Mouse (Mus musculus): ENCODE results near the gene Tex22. TPM values are rescaled to one million over a fixed set of nuclear protein-coding genes. Genes with fewer than 3 reads are reported as not detected.

The Tex22 gene
- total RNA-seq, 2 experiments from 2014 or later: 0.45 to 0.64 TPM

DNA sequence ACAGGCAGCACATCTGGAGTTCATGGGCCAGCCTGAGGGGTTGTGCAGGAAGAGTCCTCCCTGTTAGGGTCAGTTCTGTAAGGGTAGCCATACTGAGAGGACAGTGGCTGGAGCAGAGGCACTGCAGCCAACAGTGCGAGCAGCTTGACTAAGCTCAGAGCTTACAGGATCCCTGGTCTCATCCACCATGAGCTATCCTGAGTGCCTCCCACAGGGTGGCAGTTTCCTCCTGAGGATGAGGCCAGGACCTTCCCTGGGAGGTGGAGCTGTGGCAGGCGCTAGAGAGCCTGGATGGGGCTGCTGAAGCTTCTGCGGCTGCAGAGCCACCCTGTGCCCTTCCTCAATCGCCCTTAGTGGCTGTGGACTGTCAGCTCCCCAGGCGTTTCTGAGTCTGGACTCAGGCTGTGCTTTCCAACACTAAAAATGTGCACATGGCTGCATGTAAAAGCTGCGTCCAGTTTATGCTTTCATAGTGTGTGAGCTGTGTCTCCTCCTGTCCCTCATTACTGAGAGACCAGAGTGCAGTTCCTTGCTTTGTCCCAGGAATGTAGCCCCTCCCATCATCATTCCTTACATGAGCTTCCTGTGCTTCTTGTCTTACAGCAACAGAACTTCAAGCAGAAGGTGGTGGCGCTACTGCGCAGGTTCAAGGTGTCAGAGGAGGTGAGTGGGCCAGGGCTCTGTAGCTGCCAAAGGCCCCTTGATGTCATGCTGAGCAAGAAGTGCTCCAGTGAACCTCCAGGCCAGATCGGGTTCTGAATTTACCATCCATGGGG is 22.5 kb upstream of the Tex22 start:
- DNase-seq (ENCODE audit: low spot score in 2 of 2): no peak

DNA sequence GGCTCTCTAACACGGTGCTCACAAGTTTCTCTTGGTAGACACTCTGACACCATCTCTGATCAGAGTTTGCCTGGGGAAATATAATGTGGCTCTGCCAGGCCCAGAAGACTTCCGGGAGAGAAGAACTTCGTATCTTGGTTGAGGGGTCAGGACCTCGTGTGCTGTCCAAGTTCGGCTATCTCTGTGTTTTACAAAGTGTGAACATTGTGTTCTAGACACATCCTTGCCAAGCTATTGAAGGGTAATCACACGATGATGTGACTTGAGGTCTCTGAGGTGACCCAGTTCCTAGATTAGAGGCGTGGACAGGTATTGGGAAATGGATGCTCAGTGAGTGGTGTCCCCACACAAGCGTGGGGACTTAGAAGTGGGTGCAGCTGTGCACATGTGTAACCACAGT is 18.2 kb upstream of the Tex22 start:
- DNase-seq (ENCODE audit: low spot score in 2 of 2): no peak

DNA sequence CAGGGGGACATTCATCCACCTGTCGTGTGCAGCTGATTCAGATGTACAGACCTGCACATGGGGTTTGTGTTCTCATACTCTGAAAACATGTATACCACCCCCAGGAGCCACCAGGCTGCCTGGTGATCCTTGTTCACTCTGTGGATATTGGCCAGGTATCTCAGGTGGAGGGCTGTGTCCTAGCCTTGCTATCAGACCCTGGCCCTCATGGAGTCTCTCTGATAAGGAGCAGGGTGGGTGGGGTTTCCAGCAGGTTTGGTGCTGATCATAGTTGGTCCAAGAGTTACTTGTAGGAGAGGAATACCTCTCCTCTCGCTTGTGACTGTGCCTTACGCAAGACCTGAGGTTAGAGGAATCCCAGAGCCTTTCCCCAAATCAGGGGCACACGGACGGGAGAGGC is 14.1 kb upstream of the Tex22 start:
- DNase-seq (ENCODE audit: low spot score in 2 of 2): no peak

DNA sequence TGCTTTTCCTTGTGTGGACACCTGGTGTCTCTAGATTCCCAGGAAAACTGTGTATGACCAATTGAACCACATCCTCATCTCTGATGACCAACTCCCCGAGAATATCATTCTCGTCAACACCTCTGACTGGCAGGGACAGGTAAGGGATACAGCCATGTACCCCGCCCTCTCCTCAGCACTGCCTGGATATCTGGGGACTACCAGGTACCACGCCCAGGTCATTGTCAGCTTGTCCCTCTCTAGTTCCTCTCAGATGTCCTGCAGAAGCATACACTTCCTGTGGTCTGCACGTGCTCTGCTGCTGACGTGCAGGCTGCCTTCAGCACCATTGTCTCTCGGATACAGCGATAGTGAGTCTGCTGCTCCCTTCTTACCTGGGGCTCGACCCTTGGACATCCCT is 12.7 kb upstream of the Tex22 start:
- DNase-seq (ENCODE audit: low spot score in 2 of 2): no peak

DNA sequence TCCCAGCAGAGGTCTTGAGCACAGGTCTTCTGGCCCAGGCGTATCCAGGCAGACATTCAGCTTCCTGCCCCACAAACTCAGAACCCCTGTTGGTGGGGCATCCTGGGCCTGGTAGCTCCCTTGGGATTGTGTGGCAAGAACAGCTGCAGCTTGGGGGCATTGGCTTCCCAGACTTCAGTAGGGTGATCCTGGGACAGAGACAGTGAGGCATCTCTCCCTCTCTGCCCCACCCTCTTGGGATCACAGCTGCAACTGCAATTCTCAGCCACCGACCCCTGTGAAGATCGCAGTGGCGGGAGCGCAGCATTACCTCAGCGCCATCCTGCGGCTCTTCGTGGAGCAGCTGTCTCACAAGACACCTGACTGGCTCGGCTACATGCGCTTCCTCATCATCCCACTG is 12.1 kb upstream of the Tex22 start:
- DNase-seq (ENCODE audit: low spot score in 2 of 2): no peak

DNA sequence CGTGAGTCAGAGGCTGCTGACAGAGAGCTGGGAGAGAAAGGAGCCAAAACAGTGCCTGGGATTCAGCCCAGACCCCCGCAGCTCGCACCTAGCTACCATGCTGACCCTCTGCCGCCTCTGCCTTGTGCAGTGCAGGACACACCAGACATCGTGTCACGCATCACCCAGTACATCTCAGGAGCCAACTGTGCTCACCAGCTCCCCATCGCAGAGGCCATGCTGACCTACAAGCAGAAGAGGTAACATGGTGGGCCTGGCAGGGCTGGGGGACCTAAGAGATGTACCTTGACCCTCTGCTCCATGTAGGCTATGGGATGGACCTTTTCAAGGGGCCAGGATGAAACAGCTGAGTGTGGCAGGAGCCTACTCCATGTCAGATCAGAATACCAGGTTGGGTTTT is 10.6 kb upstream of the Tex22 start:
- DNase-seq (ENCODE audit: low spot score in 2 of 2): no peak

DNA sequence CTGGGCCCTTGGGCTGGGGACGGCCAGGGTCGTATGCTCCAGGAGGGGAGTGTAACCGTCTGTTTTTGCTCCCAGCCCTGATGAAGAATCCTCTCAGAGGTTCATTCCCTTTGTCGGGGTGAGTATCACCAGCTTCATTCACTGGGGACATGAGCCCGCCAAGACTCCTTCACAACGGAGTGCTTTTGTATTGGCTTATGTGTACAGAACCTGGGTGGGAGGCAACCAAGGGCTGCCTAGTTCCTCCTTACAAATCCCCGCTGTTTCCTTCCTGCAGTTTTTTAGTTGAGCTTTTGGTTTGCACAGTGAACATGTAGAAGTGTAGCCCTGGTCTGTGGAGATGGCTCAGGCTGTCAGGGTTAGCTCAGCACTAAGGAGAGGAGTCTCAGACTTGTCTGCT is 6.3 kb upstream of the Tex22 start:
- no peak for DNase-seq (ENCODE audit: low spot score in 2 of 2)

DNA sequence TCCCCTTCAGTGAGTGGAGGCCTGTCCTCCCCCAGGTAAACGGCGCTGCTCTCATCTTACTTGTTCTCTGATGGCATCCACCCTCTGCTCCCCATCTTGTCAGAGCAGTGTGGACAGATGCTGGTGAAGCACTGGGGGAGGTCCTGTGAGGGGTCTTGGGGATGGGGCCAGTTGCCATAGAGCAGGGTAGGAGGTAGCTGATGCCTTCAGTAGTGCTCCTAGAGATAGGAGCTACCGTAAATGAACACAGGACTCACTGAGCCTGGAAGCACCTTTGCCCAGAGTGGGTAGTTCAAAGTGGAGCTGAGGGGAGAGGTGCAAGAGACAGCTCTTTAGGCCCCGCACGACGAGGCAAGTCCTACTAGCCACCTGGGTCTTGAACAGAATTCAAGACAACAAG is 4.9 kb upstream of the Tex22 start:
- DNase-seq (ENCODE audit: low spot score in 2 of 2): no peak

DNA sequence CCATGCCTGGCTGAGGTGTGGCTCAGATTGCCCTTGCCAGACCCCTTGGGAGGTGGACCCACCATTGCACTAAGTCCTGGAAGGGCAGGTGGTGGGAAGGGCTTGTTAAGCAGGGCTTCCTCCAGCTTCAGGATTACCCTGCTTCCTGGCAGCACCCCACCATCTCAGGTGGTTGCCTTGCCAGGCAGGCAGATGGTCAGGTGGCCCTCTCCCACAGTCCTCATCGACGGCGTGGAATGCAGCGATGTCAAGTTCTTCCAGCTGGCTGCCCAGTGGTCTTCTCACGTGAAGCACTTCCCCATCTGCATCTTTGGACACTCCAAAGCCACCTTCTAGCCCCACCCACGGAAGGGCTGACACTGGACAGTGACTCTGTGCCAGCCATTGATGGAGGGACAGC is 3.0 kb upstream of the Tex22 start:
- no peak for DNase-seq (ENCODE audit: low spot score in 2 of 2)

DNA sequence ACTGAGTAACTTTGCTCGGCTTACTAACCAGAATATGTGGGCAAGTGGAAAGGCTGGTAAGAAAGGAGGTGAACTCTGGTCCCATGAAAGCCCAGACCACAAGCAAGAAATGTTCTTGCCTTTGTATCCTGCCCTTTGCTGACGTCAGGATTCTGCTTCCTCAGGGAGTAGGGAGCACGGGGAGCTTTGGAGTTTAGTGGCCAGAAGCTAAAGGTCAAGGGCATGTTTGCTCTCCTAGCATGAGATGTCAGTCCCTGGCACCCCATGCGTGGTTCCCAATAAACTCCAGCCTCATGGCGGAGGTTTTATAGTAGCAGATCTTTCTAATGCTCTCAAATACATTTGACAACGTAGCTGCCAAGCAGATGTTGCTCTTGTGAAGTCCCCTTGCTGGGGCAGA is 2.5 kb upstream of the Tex22 start:
- DNase-seq (ENCODE audit: low spot score in 2 of 2): no peak

DNA sequence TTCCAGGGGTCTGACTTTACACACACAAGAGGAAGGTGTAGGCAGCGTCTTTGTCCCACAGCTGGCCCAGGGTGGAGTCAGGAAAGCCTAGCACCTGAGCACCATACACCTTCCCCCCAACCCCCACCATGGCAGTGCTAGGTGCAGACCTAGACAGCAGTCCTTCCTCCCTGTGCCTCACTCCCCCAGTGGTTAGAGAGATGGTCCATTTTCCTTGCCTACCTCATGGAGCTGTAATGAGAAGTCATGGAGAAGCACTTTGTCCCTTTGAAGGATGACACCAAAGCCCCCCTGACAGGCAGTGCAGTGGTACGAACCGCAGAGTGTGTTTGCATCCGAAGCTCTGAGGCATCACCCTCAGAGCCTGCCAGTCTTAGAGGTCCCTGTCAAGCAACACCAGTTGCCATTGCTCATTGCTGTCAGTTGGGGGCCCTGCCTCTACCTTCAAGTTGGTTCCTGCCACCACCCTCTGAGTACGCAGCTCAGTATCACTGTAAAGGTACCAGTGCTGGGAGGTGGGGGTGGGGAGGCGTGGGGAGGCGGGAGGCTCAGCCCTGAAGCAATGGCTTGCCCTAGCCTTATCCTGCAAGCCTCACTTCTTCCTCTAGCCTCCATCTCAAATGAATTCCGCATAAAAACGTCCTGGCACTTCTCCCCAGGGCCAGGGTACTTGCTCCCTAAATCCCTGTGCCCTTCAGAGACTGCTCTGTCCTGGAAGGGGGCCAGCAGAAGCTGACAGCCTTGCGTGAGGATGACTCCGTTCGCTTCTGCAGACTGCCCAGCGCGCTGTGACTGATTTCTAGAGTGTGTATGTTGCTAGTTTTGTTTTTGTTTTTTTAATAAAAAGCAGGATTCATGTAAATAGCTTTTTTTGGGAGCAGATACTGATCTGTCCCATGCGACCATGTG is 628 bp upstream of the Tex22 start:
- peak; percentile 49 to 63 for DNase-seq (ENCODE audit: low spot score in 2 of 2)

DNA sequence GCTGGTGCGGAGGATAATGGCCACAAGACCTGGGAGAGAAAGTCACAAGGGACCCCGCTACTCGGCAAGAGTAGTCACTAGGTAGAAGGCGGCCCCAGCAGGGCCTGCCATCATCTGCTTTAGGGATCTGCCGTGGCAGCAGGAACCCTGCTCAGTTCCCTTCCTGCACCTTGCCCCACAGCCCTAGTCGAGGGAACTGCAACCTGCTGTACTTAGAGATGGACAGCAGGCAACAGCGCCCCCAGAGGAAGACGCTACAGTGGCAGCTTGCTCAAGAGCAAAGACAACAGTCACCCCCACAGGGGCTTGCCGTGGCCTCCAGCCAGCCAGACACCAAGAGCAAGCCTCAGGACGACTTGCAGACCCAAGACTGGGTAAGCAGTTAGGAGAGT is 757 bp downstream of the Tex22 start:
- DNase-seq (ENCODE audit: low spot score in 2 of 2): peak; percentile 94

DNA sequence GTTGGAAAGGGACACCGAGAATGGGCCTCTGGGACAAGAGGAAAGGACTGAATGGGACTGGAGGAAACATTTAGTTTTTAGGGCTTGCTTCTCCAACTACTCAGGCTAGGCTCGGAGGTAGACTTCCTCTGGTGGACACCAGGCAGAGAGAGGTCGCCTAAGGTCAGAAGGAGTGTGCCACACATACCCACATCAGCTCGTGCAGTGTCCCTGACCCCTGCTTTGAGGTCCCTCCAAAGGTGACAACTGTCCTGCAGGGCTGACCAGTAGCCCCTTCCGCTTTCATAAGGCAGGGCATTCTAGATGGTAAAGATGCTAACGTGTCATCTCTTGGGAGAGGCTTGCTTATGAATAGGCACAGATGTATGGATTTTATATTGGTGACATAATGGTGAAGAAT is 1.2 kb downstream of the Tex22 start:
- DNase-seq (ENCODE audit: low spot score in 2 of 2): no peak

DNA sequence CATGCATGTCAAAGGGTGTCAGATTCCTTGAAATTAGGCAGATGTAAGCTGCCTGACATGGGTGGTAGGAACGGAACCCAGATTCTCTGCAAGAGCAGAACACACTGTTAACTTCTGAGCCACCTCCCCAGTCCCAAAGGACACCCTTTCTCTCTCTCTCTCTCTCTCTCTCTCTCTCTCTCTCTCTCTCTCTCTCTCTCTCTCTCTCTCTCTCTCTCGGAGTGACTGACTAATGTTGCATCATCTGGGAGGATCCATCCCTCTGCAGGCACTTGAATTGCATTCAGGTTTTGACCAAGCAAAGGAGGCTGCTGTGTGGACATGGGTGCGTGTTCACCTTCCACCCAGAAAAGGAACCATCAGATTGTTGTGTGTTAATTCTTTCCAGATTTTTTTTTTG is 13.0 kb downstream of the Tex22 start:
- DNase-seq (ENCODE audit: low spot score in 2 of 2): no peak

DNA sequence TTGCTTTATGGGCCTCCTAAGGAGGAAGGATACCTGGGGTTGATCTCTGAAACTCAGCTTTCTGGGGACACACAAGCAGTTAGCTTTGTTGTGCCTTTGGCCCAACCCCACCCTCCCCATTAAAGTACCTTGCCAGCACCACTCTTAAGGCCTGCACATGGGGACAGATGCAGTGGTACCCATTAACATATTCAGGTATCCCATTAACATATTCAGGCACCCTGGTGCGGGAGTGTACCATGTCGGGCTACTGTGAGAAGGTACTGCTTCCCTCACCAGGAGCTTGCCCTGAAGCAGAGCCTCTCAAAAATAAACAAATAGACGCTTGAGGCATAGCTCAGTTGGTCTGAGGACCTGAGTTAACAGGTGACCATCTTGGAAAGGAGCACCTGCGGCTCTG is 13.7 kb downstream of the Tex22 start:
- no peak for DNase-seq (ENCODE audit: low spot score in 2 of 2)

DNA sequence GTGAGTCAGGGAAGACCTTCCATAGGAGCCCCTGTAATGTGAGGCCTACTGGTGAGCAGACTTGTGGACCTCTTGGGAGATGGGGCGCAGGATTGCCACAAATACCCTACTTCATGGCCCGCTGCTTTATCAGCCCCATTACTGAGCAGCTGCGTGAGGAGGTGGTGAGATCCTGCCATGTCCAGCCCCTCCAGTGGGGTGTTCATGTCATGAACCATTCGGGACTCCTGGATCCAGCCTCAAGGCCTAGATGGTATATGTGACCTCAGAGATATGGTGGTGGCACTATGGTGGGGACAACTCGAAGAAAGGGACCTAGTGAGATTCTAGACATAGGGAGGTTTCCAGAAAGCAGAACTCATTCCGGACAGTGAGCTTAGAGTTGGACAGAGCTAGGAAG is 14.8 kb downstream of the Tex22 start:
- no peak for DNase-seq (ENCODE audit: low spot score in 2 of 2)

DNA sequence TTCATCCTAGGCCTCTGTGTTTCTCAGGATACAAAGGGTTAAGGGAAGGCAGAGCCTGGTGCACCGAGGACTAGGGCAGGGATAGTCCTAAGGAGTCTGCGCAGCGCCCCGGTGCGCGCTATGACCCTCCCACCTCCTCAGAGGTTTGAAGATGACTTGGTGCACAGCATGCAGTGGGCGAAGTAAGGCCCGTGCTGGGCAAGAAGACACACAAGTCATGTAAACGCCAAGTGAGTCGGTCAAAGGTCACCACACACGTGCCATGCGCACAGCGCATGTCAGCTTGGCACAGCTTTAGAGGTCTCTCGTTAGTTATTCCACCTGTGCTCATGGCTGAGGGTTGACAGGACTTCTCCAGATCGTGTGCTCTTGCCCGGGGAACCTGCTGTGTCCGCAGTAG is 15.8 kb downstream of the Tex22 start:
- DNase-seq (ENCODE audit: low spot score in 2 of 2): no peak

DNA sequence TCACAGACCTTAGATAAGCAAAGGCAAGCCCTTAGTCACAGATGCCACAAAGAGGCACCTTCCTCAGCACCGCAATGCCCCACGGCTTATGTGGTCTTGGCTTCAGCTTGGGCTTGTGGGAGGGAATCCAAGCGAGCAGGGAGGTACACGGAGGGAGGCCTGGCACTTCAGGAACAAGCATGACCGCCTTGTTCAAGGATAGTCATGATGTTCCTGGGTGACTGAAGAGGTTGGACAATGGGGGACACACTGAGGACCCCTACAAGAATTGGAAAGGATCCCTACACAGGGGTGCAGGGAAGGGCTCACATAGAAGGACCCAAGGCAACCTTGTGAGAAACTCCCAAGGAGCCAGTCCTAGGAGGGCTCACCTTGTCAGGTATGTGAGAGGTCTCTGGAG is 22.7 kb downstream of the Tex22 start:
- no peak for DNase-seq (ENCODE audit: low spot score in 2 of 2)

DNA sequence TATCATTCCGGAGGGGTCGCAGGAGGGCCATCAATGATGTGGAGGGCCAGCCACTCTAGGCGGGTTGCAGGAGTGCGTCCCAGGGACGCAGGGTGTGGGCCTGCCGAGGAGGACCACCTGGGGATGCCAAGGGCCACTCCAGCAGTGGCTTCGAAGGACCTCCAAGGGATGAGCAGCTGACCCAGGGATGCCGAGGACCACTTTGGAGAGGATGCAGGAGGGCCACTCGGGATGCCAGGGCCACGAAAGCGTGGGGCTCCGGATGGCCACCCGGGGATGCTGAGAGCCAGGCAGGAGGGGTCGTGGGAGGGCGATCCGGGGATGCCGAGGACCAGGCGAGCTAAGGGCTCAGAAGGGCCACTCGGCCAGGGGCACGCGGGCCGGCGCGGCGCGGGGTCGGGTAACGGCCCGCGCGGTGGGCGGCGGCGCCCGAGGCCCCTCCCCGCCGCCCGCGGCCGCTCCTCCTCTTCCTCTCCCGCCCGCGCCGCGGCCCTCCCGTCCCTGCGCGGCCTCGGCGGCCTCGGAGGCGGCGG is 23.5 kb downstream of the Tex22 start, which contains the start of gene Mta1:
Mta1 (plus strand) TSS at position 530 of the 533 bp plus-strand sequence.
- DNase-seq (ENCODE audit: low spot score in 2 of 2): peak; percentile 53 to 64

DNA sequence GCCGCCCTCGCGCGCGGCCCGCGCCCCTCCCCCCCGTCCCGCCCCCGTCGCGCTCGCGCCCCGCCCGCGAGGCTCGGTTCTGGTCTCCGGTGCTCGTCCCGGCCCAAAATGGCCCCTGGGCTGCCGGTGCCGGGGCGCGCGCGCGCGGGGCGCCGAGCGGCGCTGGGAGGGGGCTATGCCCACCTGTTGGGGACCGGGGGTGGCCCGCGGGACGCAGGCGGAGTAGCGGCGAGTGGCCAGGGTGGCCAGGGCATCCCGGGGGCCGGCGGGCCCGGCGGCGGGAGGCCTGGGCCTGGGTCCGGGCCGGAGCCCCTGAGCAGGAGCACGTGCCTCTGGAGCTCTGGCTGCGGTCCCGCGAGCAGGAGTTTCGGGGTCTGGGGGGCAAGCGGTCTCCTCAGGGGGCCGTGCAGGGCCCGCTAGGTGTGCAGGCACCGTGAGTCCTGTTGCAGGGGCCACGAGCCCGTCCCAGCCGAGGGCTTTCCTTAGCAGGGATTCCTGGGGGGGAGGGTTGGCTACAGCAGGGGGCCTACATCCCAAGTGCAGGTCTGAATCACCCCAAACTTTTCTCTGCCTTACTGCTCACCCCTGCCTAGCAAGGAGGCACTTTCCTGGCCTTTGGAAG is 24.3 kb downstream of the Tex22 start:
- DNase-seq (ENCODE audit: low spot score in 2 of 2): peak; percentile 53 to 59

DNA sequence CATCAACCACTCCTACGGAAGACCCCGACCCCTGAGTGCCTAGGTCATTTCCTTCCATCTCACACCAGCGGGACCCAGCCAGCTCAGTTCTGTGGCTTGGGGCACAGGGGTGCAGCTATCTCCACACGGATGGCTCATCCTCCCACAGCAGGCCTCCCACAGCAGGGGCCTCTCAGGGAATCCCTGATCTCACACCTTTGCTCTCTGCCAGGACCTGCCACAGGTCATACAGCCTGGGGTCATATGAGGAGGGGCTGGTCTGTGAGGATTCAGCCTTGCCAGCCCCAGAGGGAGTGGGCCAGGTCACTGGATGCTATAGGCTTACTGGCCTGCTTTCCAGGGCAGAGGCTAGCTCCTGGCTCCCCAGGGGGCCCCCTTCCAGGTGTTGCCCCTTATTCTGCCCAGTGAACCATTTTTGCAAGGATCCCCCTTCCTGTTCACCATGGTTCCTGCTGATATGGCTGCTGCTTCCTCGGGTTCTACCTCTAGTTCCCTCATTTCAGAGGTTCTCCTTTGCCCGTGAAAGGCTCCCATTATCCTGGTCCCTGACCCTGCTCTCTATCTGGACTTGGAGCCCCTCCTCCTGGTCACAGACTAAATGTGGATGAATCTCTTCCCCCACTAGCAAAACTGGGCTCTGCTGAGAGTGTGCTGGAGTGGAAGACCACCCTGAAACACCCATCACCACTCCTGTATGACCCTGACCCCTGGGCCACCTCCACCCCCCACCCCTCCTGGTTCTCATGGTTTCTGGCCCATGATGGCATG is 25.4 kb downstream of the Tex22 start:
- no peak for DNase-seq (ENCODE audit: low spot score in 2 of 2)

Data from layer of hippocampus, postnatal 10 days (tissue).